Mouse (Mus musculus) liver, embryonic 14.5 days (tissue): ENCODE data around the gene Nolc1. TPM values are rescaled to one million over a fixed set of nuclear protein-coding genes. Genes with fewer than 3 reads are reported as not detected.

Source experiments
- ATAC-seq: fragments of 200-750 bp; cut with Nextera tagmentation; 2 replicates; pipeline ENCODE4 v1.8.0; 2017; ENCODE audit warnings: moderate number of reproducible peaks, mild to moderate bottlenecking, moderate library complexity; ENCODE audit not compliant: insufficient read depth
- DNase-seq, 3 experiments: peaks; one replicate each; pipeline ENCODE4 v3.0.0-alpha.2; 2012 to 2013; ENCODE audit warnings: low read depth in 3 of 3, low spot score in 3 of 3
- H3K27ac ChIP-seq: fragments of 300-500 bp; sonication (generic); 2 replicates; pipeline ENCODE4 v1.5.1; 2014; ENCODE audit warnings: moderate library complexity, mild to moderate bottlenecking, control low read depth, inconsistent platforms
- H3K27me3 ChIP-seq: fragments of 300-500 bp; sonication (generic); 2 replicates; pipeline ENCODE4 v1.6.1; 2014; ENCODE audit warnings: mild to moderate bottlenecking, low read length, moderate library complexity; ENCODE audit not compliant: control insufficient read depth, insufficient read depth
- H3K36me3 ChIP-seq: fragments of 300-500 bp; sonication (generic); replicated peaks from 2 replicates; pipeline ENCODE4 v1.6.1; 2014; ENCODE audit warnings: low read depth; ENCODE audit not compliant: control insufficient read depth, insufficient read depth
- H3K4me1 ChIP-seq, 2 experiments: fragments of 200-500 bp in 1 of 2; fragments of 300-500 bp in 1 of 2; sonication (generic) in 1 of 2; replicated peaks; 2 replicates each; pipeline ENCODE4 v1.6.1; 2012 to 2014; ENCODE audit warnings: antibody characterized with exemption in 1 of 2, inconsistent platforms in 1 of 2, low read length in 1 of 2; ENCODE audit not compliant: control insufficient read depth in 2 of 2, insufficient read depth in 2 of 2
- H3K4me2 ChIP-seq: fragments of 300-500 bp; sonication (generic); 2 replicates; pipeline ENCODE4 v1.6.1; 2014; ENCODE audit warnings: low read depth, mild to moderate bottlenecking, control low read depth, moderate library complexity
- H3K4me3 ChIP-seq, 2 experiments: fragments of 200-500 bp in 1 of 2; fragments of 300-500 bp in 1 of 2; sonication (generic) in 1 of 2; 2 replicates each; pipeline ENCODE4 v1.5.1; 2012 to 2014; ENCODE audit warnings: low read depth in 2 of 2, low read length in 2 of 2, mild to moderate bottlenecking in 2 of 2, control low read depth in 1 of 2, inconsistent platforms in 1 of 2, moderate library complexity in 1 of 2; ENCODE audit not compliant: insufficient read depth in 1 of 2
- H3K9ac ChIP-seq: fragments of 300-500 bp; sonication (generic); replicated peaks from 2 replicates; pipeline ENCODE4 v1.6.1; 2014; ENCODE audit warnings: mild to moderate bottlenecking, control low read depth, moderate library complexity
- H3K9me3 ChIP-seq: fragments of 300-500 bp; sonication (generic); 2 replicates; pipeline ENCODE4 v1.6.1; 2016; ENCODE audit warnings: low read length, mixed read lengths; ENCODE audit not compliant: control insufficient read depth
- CTCF ChIP-seq: IDR thresholded peaks from 2 replicates; pipeline ENCODE4 v1.5.1; 2016; ENCODE audit warnings: antibody characterized with exemption, low read depth, control low read depth
- EP300 ChIP-seq: IDR thresholded peaks from 2 replicates; pipeline ENCODE4 v1.6.1; 2016; ENCODE audit warnings: antibody characterized with exemption, low read depth
- WGBS: fragments of 180-500 bp; shearing (Covaris S2); extraction: QIAGEN DNeasy Blood & Tissue Kit; methylation state at CpG from one replicate; pipeline ENCODE4 v1.1.7; 2014; ENCODE audit not compliant: insufficient replicate concordance; 5-methylcytosine and 5-hydroxymethylcytosine counted together
- polyA plus RNA-seq, 2 experiments: library from polyadenylated mRNA; depleted of rRNA in 1 of 2; stranded (reverse) in 1 of 2; unstranded in 1 of 2; fragments of >200 nt; fragmentation: Nextera tagmentation in 1 of 2; extraction: Ambion mirVana in 1 of 2; gene quantifications; 2 replicates each; pipeline versions ENCODE4 v1.2.1 to v1.2.3; 2012 to 2014

Nolc1 gene
- polyA plus RNA-seq, 2 experiments = 55.0 to 63.9 TPM

DNA sequence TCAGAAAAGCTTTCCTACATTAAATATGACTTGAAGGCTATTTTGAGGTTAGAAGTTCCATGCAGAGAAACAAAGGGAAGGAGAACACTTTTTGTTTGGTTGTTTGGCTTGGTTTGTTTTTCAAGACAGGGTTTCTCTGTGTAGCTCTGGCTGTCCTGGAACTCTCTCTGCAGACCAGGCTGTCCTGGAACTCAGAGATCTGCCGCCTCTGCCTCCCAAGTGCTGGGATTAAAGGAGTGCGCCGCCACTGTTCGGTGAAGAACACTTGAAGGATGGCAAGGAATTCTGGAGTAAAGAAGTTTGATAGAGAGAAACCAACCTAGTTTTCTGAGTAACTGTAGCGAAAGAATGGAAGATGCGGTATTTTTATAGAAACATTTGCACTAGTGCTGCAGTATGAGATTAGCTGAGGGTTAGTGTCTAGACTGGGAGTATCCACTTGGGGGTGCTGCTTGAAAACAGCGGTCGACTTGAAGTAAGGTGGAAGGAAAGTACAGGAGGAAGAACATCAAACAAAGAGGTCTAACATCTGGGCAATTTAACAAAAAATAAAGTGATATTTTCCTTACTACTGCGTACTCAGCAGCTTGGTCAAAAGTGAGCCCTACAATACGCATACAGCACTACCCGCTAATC lies 19.8 kb upstream of the Nolc1 start:
- H3K4me2 ChIP-seq = peak overlapping the region; percentile 85
- H3K27me3 ChIP-seq = no peaks in the 10 kb centered on the region
- no peak overlapping the region for H3K27ac ChIP-seq
- peak overlapping the region; percentile 90 to 96 for H3K4me3 ChIP-seq
- no peaks in the 10 kb centered on the region for H3K9me3 ChIP-seq
- TF ChIP-seq EP300 = 0 out of 2 replicates have a peak, but pooled peaks have one; percentile 11
- TF ChIP-seq CTCF = peak; percentile 66; the same call in 1 of the 2 replicates
- DNase-seq = no peak
- ATAC-seq = peak; percentile 76
- H3K4me1 ChIP-seq = peaks cover 26 to 29% of the 10 kb centered on the region in 2 experiments
- H3K36me3 ChIP-seq = peaks cover 4% of the 10 kb centered on the region
- 2% methylated on average over 11 of the region's 11 CpGs for WGBS
- H3K9ac ChIP-seq = peak overlapping the region; percentile 77

DNA sequence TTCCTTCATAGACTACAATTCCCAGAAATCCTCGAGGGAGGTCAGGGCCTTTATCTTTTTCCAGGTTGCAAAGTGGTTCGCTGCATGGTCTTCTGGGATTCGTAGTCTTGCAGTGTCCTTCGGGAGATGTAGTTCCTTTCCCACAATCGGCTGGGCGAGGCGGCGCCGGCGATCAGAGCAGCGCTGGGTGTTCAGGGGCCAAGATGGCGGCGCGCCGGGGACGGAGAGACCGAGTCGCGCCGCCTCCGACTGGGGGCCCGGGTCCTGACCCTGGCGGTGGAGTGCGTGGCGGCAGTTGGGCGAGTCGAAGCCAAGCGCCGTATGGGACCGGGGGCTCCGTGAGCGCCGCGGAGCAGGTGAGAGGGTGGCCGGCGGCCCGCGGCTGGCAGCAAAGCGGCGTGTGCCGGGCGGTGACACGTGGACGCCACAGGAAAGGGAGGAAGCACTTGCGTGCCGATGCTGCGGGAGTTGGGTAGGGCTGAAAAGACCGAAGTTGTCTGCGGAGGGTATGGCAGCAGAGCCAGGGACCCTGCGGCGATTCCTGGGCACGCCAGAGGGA lies 19.2 kb upstream of the Nolc1 start:
- peak overlapping the region; percentile 90 to 96 for H3K4me3 ChIP-seq
- DNase-seq (peak; percentile 90 to 95 (median 94)), ATAC-seq (peak; percentile 90)
- peaks cover 32 to 35% of the 10 kb centered on the region in 2 experiments for H3K4me1 ChIP-seq
- peak overlapping the region; percentile 77 for H3K9ac ChIP-seq
- H3K36me3 ChIP-seq = peaks cover 4% of the 10 kb centered on the region
- under 1% methylated on average over 52 of the region's 52 CpGs for WGBS
- no peaks in the 10 kb centered on the region for H3K9me3 ChIP-seq
- H3K27ac ChIP-seq = peak overlapping the region; percentile 79
- H3K27me3 ChIP-seq = no peaks in the 10 kb centered on the region
- 0 out of 2 replicates have a peak, but pooled peaks have one; percentile 1 for TF ChIP-seq CTCF
- TF ChIP-seq EP300 = no peak
- H3K4me2 ChIP-seq = peak overlapping the region; percentile 85

GRCm38 (mm10) chr19:46056947-46057607 lies 18.6 kb upstream of the Nolc1 start:
- DNase-seq (peak; percentile 57 to 65 (median 61)), ATAC-seq (peak; percentile 63)
- Histone ChIP-seq H3K27me3 (no peaks in the 10 kb centered on the region), H3K36me3 (peaks cover 9% of the 10 kb centered on the region), H3K9ac (peak overlapping the region; percentile 77), H3K27ac (peak overlapping the region; percentile 79), H3K4me2 (peak overlapping the region; percentile 85), H3K4me1 (peaks cover 32 to 35% of the 10 kb centered on the region in 2 experiments), H3K4me3 (peak overlapping the region; percentile 90 to 96), H3K9me3 (no peaks in the 10 kb centered on the region)
- TF ChIP-seq EP300 (no peak), CTCF (peak; percentile 25; the same call in 1 of the 2 replicates)
- under 1% methylated on average over 30 of the region's 42 CpGs for WGBS

DNA sequence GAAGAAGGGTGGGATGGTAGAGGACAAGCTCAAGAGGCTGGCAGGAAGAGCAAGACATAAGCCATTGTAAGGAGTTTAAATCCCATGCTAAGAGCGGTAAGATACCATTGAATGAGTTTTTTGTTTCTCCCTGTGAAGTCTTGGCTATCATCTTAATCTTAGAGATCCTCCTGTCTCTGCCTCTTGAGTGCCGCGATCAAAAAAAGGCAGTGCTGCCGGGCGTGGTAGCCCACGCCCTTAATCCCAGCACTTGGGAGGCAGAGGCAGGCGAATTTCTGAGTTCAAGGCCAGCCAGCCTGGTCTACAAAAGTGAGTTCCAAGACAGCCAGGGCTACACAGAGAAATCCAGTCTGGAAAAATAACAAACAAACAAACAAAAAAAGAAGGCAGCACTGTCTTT lies 17.2 kb upstream of the Nolc1 start:
- 66% methylated on average over 7 of the region's 7 CpGs for WGBS
- H3K27me3 ChIP-seq = no peaks in the 10 kb centered on the region
- H3K27ac ChIP-seq = peak overlapping the region; percentile 79
- TF ChIP-seq CTCF = no peak
- no peak for TF ChIP-seq EP300
- H3K4me1 ChIP-seq = peaks cover 32 to 35% of the 10 kb centered on the region in 2 experiments
- DNase-seq (no peak), ATAC-seq (no peak)
- peak overlapping the region; percentile 85 for H3K4me2 ChIP-seq
- H3K36me3 ChIP-seq = peaks cover 23% of the 10 kb centered on the region
- peak overlapping the region in 1 of 2 experiments; percentile 90; a peak in 2 of 4 replicates for H3K4me3 ChIP-seq
- H3K9ac ChIP-seq = peak overlapping the region; percentile 77; the same call in 1 of the 2 replicates
- no peaks in the 10 kb centered on the region for H3K9me3 ChIP-seq

DNA sequence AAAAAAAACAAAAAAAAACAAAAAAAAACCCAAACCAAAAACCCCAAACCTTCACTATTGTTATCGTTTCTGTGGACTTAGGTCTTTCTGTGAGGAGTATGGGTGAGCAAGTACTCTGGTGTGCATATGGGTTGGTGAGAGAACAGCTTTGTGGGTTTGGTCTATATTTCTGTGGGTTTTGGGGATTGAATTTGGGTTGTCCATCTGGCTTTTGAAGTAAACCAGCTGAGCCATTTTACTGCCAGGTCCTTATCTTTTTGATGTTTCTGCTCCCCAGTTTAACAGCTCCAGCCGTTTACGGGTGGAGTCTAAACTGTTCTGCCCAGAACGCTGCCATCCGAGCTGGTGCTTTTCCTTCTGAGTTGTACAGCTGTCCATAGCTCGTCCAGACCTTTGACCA lies 14.8 kb upstream of the Nolc1 start:
- no peaks in the 10 kb centered on the region for H3K27me3 ChIP-seq
- no peaks in the 10 kb centered on the region for H3K9me3 ChIP-seq
- H3K9ac ChIP-seq = peak overlapping the region; percentile 66
- peak overlapping the region; percentile 60 for H3K4me2 ChIP-seq
- no peak for DNase-seq
- ATAC-seq = no peak
- H3K4me1 ChIP-seq = peaks cover 32 to 33% of the 10 kb centered on the region in 2 experiments
- H3K27ac ChIP-seq = peak overlapping the region; percentile 80
- peak overlapping the region; percentile 36 to 42 for H3K4me3 ChIP-seq
- TF ChIP-seq EP300 (peak; percentile 53), CTCF (no peak)
- 15% methylated on average over 6 of the region's 6 CpGs for WGBS
- peaks cover 46% of the 10 kb centered on the region for H3K36me3 ChIP-seq
